Mouse (Mus musculus) embryonic facial prominence, embryonic 15.5 days (tissue): ENCODE data around the gene Acacb. TPM values are rescaled to one million over a fixed set of nuclear protein-coding genes. Genes with fewer than 3 reads are reported as not detected.
A peak's percentile ranks its signal among the peaks of the same experiment; 100 is the strongest.

Source experiments
- ATAC-seq: fragments of 200-750 bp; cut with Nextera tagmentation; 2 replicates; pipeline ENCODE4 v1.8.0; 2017; ENCODE audit warnings: low read depth, moderate TSS enrichment; ENCODE audit not compliant: insufficient number of reproducible peaks, low FRiP score, low TSS enrichment
- H3K27ac ChIP-seq: fragments of 300-500 bp; sonication (generic); replicated peaks from 2 replicates; pipeline ENCODE4 v1.5.1; 2015; ENCODE audit warnings: mild to moderate bottlenecking, inconsistent platforms
- H3K27me3 ChIP-seq: fragments of 300-500 bp; sonication (generic); 2 replicates; pipeline ENCODE4 v1.6.1; 2015; ENCODE audit warnings: inconsistent platforms
- H3K36me3 ChIP-seq: fragments of 300-500 bp; sonication (generic); 2 replicates; pipeline ENCODE4 v1.6.1; 2015; ENCODE audit warnings: mild to moderate bottlenecking, inconsistent platforms
- H3K4me1 ChIP-seq: fragments of 300-500 bp; sonication (generic); 2 replicates; pipeline ENCODE4 v1.6.1; 2015; ENCODE audit warnings: inconsistent platforms
- H3K4me2 ChIP-seq: fragments of 300-500 bp; sonication (generic); replicated peaks from 2 replicates; pipeline ENCODE4 v1.6.1; 2015; ENCODE audit warnings: mild to moderate bottlenecking, inconsistent platforms
- H3K4me3 ChIP-seq: fragments of 300-500 bp; sonication (generic); replicated peaks from 2 replicates; pipeline ENCODE4 v1.5.1; 2015; ENCODE audit warnings: mild to moderate bottlenecking, inconsistent platforms
- H3K9ac ChIP-seq: fragments of 300-500 bp; sonication (generic); 2 replicates; pipeline ENCODE4 v1.6.1; 2015; ENCODE audit warnings: inconsistent platforms
- H3K9me3 ChIP-seq: fragments of 300-500 bp; sonication (generic); replicated peaks from 2 replicates; pipeline ENCODE4 v1.6.1; 2016; ENCODE audit warnings: inconsistent platforms
- WGBS: fragments of 180-500 bp; shearing (Covaris S2); methylation state at CpG from one replicate; pipeline ENCODE4 v1.1.7; 2015; 5-methylcytosine and 5-hydroxymethylcytosine counted together
- polyA plus RNA-seq: library from polyadenylated mRNA; unstranded; fragments of >200 nt; fragmentation: Nextera tagmentation; extraction: Ambion mirVana; gene quantifications from 2 replicates; pipeline ENCODE4 v1.2.1, GENCODE M21; 2015

The Acacb gene
- polyA plus RNA-seq, 1 experiment from 2014 or later, result 2.6 TPM

GRCm38 (mm10) chr5:114126499-114127244 lies 19.7 kb upstream of the Acacb start:
- no peaks in the 10 kb centered on the region for H3K27me3 ChIP-seq
- H3K36me3 ChIP-seq, result peaks cover 29% of the 10 kb centered on the region
- no peaks in the 10 kb centered on the region for H3K9me3 ChIP-seq
- ATAC-seq, result no peak
- WGBS, result 83% methylated on average over 7 of the region's 7 CpGs
- H3K4me1 ChIP-seq, result peaks cover 18% of the 10 kb centered on the region
- H3K4me3 ChIP-seq, result peak overlapping the region; percentile 71
- H3K9ac ChIP-seq, result no peak overlapping the region
- no peak overlapping the region; the same call in 1 of the 2 replicates for H3K27ac ChIP-seq
- H3K4me2 ChIP-seq, result peak overlapping the region; percentile 93

- Histone ChIP-seq H3K4me3 (peak within 1 kb of the TSS; percentile 71), H3K9ac (peak within 1 kb of the TSS; percentile 68), H3K4me1 (peaks cover 27% of the 10 kb centered on the region), H3K4me2 (peak within 1 kb of the TSS; percentile 93), H3K27me3 (no peaks in the 10 kb centered on the region), H3K36me3 (peaks cover 19% of the 10 kb centered on the region), H3K27ac (peak within 1 kb of the TSS; percentile 93), H3K9me3 (no peaks in the 10 kb centered on the region)
- under 1% methylated on average over 69 of the region's 69 CpGs for WGBS
- ATAC-seq, result peak; percentile 32; the same call in 1 of the 2 replicates
These were observed 18.7 kb upstream of the Acacb start, which contains the start of gene Alkbh2 for GRCm38 (mm10) chr5:114127374-114128349. Gene Alkbh2, minus strand, starts transcription at chr5:114128218.

- WGBS, result 74% methylated on average over 15 of the region's 15 CpGs
- H3K4me3 ChIP-seq, result peak overlapping the region; percentile 84
- peak overlapping the region; percentile 100 for H3K4me2 ChIP-seq
- no peaks in the 10 kb centered on the region for H3K36me3 ChIP-seq
- peaks cover 30% of the 10 kb centered on the region for H3K4me1 ChIP-seq
- no peaks in the 10 kb centered on the region for H3K27me3 ChIP-seq
- no peak overlapping the region for H3K9ac ChIP-seq
- no peak for ATAC-seq
- H3K9me3 ChIP-seq, result no peaks in the 10 kb centered on the region
- H3K27ac ChIP-seq, result no peak overlapping the region
These were observed 16.7 kb upstream of the Acacb start for GRCm38 (mm10) chr5:114129550-114130210.

- ATAC-seq, result peak; percentile 30; the same call in 1 of the 2 replicates
- peak within 1 kb of the TSS; percentile 100 for H3K4me2 ChIP-seq
- peak within 1 kb of the TSS; percentile 84 for H3K4me3 ChIP-seq
- H3K9ac ChIP-seq, result peak within 1 kb of the TSS; percentile 58
- H3K27me3 ChIP-seq, result no peaks in the 10 kb centered on the region
- H3K27ac ChIP-seq, result peak within 1 kb of the TSS; percentile 49
- peaks cover 30% of the 10 kb centered on the region for H3K4me1 ChIP-seq
- H3K9me3 ChIP-seq, result no peaks in the 10 kb centered on the region
- no peaks in the 10 kb centered on the region for H3K36me3 ChIP-seq
- WGBS, result 2% methylated on average over 29 of the region's 29 CpGs
These were observed 16.1 kb upstream of the Acacb start, which contains the start of gene Ung for GRCm38 (mm10) chr5:114130211-114130605. Gene Ung, plus strand, starts transcription at chr5:114130386.

- Histone ChIP-seq H3K27me3 (no peaks in the 10 kb centered on the region), H3K9me3 (no peaks in the 10 kb centered on the region), H3K4me2 (peak overlapping the region; percentile 100), H3K27ac (peak overlapping the region; percentile 49; the same call in 1 of the 2 replicates), H3K9ac (peak overlapping the region; percentile 58), H3K36me3 (peaks cover under 1% of the 10 kb centered on the region; the same call in 1 of the 2 replicates), H3K4me3 (peak overlapping the region; percentile 84), H3K4me1 (peaks cover 30% of the 10 kb centered on the region)
- under 1% methylated on average over 87 of the region's 87 CpGs for WGBS
- ATAC-seq, result peak; percentile 98
These were observed 15.4 kb upstream of the Acacb start for GRCm38 (mm10) chr5:114130698-114131520.

- H3K9ac ChIP-seq, result peak overlapping the region; percentile 49; the same call in 1 of the 2 replicates
- H3K4me2 ChIP-seq, result peak overlapping the region; percentile 100
- peaks cover 30% of the 10 kb centered on the region for H3K4me1 ChIP-seq
- WGBS, result under 1% methylated on average over 15 of the region's 15 CpGs
- peak overlapping the region; percentile 84 for H3K4me3 ChIP-seq
- H3K9me3 ChIP-seq, result no peaks in the 10 kb centered on the region
- ATAC-seq, result no peak
- no peaks in the 10 kb centered on the region for H3K27me3 ChIP-seq
- H3K27ac ChIP-seq, result peak overlapping the region; percentile 49; the same call in 1 of the 2 replicates
- H3K36me3 ChIP-seq, result peaks cover 6% of the 10 kb centered on the region
These were observed 14.9 kb upstream of the Acacb start for GRCm38 (mm10) chr5:114131521-114131840.

GRCm38 (mm10) chr5:114132841-114133240 lies 13.5 kb upstream of the Acacb start:
- ATAC-seq, result no peak
- Histone ChIP-seq H3K4me2 (no peak overlapping the region), H3K9ac (no peak overlapping the region), H3K27me3 (no peaks in the 10 kb centered on the region), H3K4me3 (no peak overlapping the region), H3K4me1 (peaks cover 26% of the 10 kb centered on the region), H3K36me3 (peaks cover 18% of the 10 kb centered on the region), H3K27ac (no peak overlapping the region), H3K9me3 (no peaks in the 10 kb centered on the region)
- 86% methylated on average over 6 of the region's 6 CpGs for WGBS

- H3K27ac ChIP-seq, result no peak overlapping the region
- H3K36me3 ChIP-seq, result peaks cover 20% of the 10 kb centered on the region
- no peak overlapping the region for H3K9ac ChIP-seq
- H3K27me3 ChIP-seq, result no peaks in the 10 kb centered on the region
- H3K9me3 ChIP-seq, result no peaks in the 10 kb centered on the region
- no peak overlapping the region for H3K4me2 ChIP-seq
- no peak overlapping the region for H3K4me3 ChIP-seq
- no peak for ATAC-seq
- peaks cover 33% of the 10 kb centered on the region for H3K4me1 ChIP-seq
- WGBS, result 43% methylated on average over 6 of the region's 6 CpGs
These were observed 12.2 kb upstream of the Acacb start for GRCm38 (mm10) chr5:114134091-114134534.

- Histone ChIP-seq H3K4me2 (no peak overlapping the region), H3K4me1 (peaks cover 26% of the 10 kb centered on the region), H3K9ac (no peak overlapping the region), H3K27me3 (no peaks in the 10 kb centered on the region), H3K27ac (no peak overlapping the region), H3K4me3 (no peak overlapping the region), H3K9me3 (no peaks in the 10 kb centered on the region), H3K36me3 (peaks cover 20% of the 10 kb centered on the region)
- no peak for ATAC-seq
- 86% methylated on average over 10 of the region's 10 CpGs for WGBS
These were observed 10.8 kb upstream of the Acacb start for GRCm38 (mm10) chr5:114135516-114135915.
